Mouse (Mus musculus) forebrain, embryonic 15.5 days (tissue): Measurements from ENCODE around the gene Btbd6. TPM values are rescaled to one million over a fixed set of nuclear protein-coding genes. Genes with fewer than 3 reads are reported as not detected.
A peak's percentile ranks its signal among the peaks of the same experiment; 100 is the strongest.

Source experiments
- ATAC-seq: fragments of 200-750 bp; cut with Nextera tagmentation; replicated peaks from 2 replicates; pipeline ENCODE4 v1.8.0; 2017; ENCODE audit warnings: mild to moderate bottlenecking, moderate TSS enrichment, moderate library complexity
- H3K27ac ChIP-seq: fragments of 300-500 bp; sonication (generic); replicated peaks from 2 replicates; pipeline ENCODE4 v1.5.1; 2015; ENCODE audit warnings: mild to moderate bottlenecking, inconsistent platforms
- H3K27me3 ChIP-seq: fragments of 300-500 bp; sonication (generic); 2 replicates; pipeline ENCODE4 v1.6.1; 2015; ENCODE audit warnings: inconsistent platforms
- H3K36me3 ChIP-seq: fragments of 300-500 bp; sonication (generic); 2 replicates; pipeline ENCODE4 v1.6.1; 2015; ENCODE audit warnings: mild to moderate bottlenecking, inconsistent platforms
- H3K4me1 ChIP-seq: fragments of 300-500 bp; sonication (generic); 2 replicates; pipeline ENCODE4 v1.6.1; 2015; ENCODE audit warnings: inconsistent platforms
- H3K4me2 ChIP-seq: fragments of 300-500 bp; sonication (generic); replicated peaks from 2 replicates; pipeline ENCODE4 v1.6.1; 2015; ENCODE audit warnings: mild to moderate bottlenecking, inconsistent platforms
- H3K4me3 ChIP-seq: fragments of 300-500 bp; sonication (generic); 2 replicates; pipeline ENCODE4 v1.5.1; 2015; ENCODE audit warnings: mild to moderate bottlenecking, inconsistent platforms
- H3K9ac ChIP-seq: fragments of 300-500 bp; sonication (generic); replicated peaks from 2 replicates; pipeline ENCODE4 v1.6.1; 2015; ENCODE audit warnings: mild to moderate bottlenecking, inconsistent platforms
- H3K9me3 ChIP-seq: fragments of 300-500 bp; sonication (generic); 2 replicates; pipeline ENCODE4 v1.6.1; 2016; ENCODE audit warnings: inconsistent platforms
- WGBS: fragments of 180-500 bp; shearing (Covaris S2); methylation state at CpG from one replicate; pipeline ENCODE4 v1.1.7; 2015; ENCODE audit warnings: mixed read lengths; 5-methylcytosine and 5-hydroxymethylcytosine counted together
- polyA plus RNA-seq: library from polyadenylated mRNA; unstranded; fragments of >200 nt; fragmentation: Nextera tagmentation; extraction: Ambion mirVana; gene quantifications from 2 replicates; pipeline ENCODE4 v1.2.1, GENCODE M21; 2015

Gene Btbd6
- polyA plus RNA-seq, 1 experiment from 2014 or later, result 46.1 TPM

DNA sequence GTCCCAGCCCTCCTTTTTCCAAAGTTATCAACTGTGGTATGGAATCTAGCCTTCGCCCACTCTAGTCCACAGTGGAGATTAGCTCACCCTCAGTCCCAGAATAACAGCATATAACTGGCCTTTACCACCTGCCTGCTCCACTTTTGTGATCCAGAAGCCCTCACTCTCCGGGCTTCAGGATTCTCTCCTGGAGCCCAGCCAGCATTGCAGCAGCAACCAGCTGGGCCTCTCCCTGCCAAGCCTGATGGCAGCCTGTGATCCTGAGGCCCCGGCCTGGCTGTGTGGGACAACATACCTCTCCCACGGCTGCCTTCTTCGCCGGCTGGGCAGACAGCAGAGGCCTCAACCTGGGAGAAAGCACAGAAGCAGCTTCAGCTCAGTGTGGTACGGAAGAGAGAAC, 14.9 kb upstream of the Btbd6 start:
- no peak overlapping the region for H3K27ac ChIP-seq

DNA sequence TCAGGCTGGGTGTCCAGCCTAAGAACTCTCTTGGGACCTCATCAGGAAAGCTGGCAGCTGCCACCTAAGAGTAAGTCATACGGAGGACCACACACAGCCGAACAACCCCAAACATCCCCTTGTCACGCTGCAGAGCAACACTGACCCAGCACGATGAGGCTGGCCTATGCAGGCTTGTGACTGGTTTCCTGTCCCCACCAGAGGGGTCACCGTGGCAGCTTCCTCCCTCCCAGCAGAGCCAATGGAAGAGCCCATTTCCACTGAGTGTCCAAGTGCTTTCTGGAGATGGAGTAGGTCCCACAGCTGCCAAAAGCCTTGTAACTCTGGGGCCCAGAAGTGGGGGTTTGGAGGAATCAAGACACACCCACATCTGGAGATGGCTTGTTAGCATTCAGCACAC, 14.4 kb upstream of the Btbd6 start:
- WGBS, result 89% methylated on average over 5 of the region's 5 CpGs
- Histone ChIP-seq H3K27ac (no peak overlapping the region), H3K4me3 (no peak overlapping the region), H3K4me2 (no peak overlapping the region), H3K4me1 (no peaks in the 10 kb centered on the region), H3K9me3 (no peaks in the 10 kb centered on the region), H3K27me3 (no peaks in the 10 kb centered on the region), H3K9ac (no peak overlapping the region), H3K36me3 (peaks cover 75% of the 10 kb centered on the region)
- no peak for ATAC-seq

More for the DNA sequence above, 14.9 kb upstream of the Btbd6 start:
- no peak overlapping the region for H3K4me3 ChIP-seq
- ATAC-seq, result no peak
- no peaks in the 10 kb centered on the region for H3K4me1 ChIP-seq
- no peaks in the 10 kb centered on the region for H3K27me3 ChIP-seq
- 73% methylated on average over 7 of the region's 7 CpGs for WGBS
- peaks cover 72% of the 10 kb centered on the region for H3K36me3 ChIP-seq
- H3K9ac ChIP-seq, result no peak overlapping the region
- no peaks in the 10 kb centered on the region for H3K9me3 ChIP-seq
- H3K4me2 ChIP-seq, result no peak overlapping the region

DNA sequence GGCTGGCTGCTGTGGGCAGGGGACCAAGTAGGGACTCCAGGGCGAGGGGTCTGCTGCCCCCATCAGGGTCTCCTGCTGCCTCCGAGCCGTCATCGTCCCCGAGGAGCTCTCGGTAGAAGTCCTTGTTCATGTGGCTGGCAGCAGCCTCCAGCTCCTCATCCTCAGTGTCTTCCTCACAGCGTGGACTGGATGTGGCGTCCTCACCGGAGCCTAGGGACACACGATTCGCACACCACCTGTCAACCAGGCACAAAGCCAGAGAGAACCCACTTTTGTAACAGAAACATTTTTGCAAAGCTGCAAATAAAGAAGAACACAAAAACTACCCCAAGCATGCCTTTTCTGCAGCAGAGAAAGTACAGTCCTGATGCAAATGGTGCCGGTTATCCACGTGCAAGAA, 10.5 kb upstream of the Btbd6 start:
- Histone ChIP-seq H3K9ac (no peak overlapping the region), H3K4me1 (no peaks in the 10 kb centered on the region), H3K27me3 (no peaks in the 10 kb centered on the region), H3K4me3 (no peak overlapping the region), H3K9me3 (no peaks in the 10 kb centered on the region), H3K36me3 (peaks cover 97% of the 10 kb centered on the region), H3K27ac (no peak overlapping the region), H3K4me2 (no peak overlapping the region)
- no peak for ATAC-seq
- 83% methylated on average over 13 of the region's 13 CpGs for whole genome bisulfite sequencing

DNA sequence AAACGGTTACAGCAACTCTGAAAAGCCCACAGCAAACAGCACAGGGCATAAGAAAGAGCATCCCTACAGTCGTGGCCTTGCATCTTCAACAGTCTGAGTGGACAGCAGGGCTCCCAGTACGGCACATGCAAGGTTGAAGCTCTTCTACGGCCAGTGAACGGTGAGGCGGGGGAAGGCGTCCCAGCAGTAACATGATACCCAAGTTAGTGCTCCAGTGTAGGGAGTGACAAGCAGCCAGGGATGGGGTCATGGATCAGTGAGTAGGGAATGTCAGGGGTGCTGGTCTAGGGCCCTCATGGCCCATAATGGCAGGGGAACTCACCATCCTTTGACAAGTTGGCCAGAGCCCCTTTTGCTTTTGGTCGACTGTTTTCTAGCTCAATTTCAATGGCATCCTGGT, 7.3 kb upstream of the Btbd6 start:
- Histone ChIP-seq H3K9ac (no peak overlapping the region), H3K4me1 (no peaks in the 10 kb centered on the region), H3K27ac (no peak overlapping the region), H3K9me3 (no peaks in the 10 kb centered on the region), H3K4me2 (no peak overlapping the region), H3K27me3 (no peaks in the 10 kb centered on the region), H3K4me3 (no peak overlapping the region), H3K36me3 (peaks cover 93% of the 10 kb centered on the region)
- no peak for ATAC-seq
- WGBS, result 86% methylated on average over 8 of the region's 8 CpGs

DNA sequence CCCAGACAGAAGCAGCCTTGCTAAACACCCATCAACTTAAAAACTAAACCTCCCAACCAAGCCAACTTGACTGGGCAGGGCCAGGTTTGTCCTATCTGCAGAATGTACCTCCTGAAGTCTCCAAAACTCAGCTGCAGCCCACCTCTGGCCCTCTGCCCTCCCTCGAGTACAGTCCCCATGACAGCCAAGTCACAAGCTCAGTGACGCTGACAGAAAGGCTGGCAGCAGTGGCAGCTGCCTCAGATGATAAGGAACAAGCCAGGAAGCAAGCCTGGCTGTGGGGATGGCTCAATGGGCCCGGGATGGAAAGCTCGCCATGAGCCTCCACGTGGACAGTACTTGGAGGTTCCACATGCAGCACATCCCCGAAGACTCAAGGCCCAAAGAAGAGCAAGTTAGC, 6.7 kb upstream of the Btbd6 start:
- Histone ChIP-seq H3K36me3 (peaks cover 87% of the 10 kb centered on the region), H3K4me2 (no peak overlapping the region), H3K9ac (no peak overlapping the region), H3K27me3 (no peaks in the 10 kb centered on the region), H3K9me3 (no peaks in the 10 kb centered on the region), H3K4me1 (no peaks in the 10 kb centered on the region), H3K27ac (no peak overlapping the region), H3K4me3 (no peak overlapping the region)
- ATAC-seq, result no peak
- 90% methylated on average over 6 of the region's 6 CpGs for WGBS

DNA sequence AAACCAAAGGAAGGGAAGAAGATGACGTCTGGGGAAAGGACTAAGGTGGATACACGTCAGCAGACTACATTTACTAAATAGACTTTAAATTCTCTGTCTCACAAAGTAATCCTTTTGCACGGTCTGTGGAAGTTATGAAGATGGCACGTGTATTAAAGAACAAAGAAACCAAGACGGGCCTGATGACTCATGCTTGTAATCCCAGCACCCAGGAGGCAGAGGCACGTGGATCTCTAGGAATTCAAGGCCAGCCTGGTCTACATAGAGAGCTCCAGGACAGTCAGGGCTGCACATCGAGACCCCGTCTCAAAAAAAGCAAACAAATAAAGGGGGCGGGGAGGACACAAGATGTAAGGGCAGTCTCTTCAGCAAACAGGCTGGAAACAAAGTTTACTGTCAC, 1.5 kb upstream of the Btbd6 start:
- Histone ChIP-seq H3K27ac (no peak overlapping the region), H3K4me1 (peaks cover 24% of the 10 kb centered on the region), H3K36me3 (peaks cover 61% of the 10 kb centered on the region), H3K27me3 (no peaks in the 10 kb centered on the region), H3K9me3 (no peaks in the 10 kb centered on the region), H3K9ac (no peak overlapping the region), H3K4me2 (no peak overlapping the region), H3K4me3 (no peak overlapping the region)
- ATAC-seq, result no peak
- WGBS, result 89% methylated on average over 9 of the region's 9 CpGs

DNA sequence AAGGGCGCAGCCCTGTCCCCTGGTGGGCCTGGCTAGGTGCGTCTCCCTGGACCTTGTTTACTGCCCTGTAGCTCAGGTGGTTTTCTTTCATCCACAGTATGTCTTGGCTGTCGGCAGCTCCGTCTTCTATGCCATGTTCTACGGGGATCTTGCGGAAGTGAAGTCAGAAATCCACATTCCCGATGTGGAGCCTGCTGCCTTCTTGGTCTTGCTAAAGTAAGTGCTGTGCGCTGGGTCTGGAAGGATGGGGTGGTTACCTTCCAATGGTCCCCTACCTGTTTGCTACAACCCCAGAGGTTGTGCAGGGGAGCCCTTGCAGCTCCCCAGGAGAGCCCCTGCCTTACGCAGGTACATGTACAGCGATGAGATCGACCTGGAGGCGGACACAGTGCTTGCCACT, 874 bp downstream of the Btbd6 start:
- no peaks in the 10 kb centered on the region for H3K27me3 ChIP-seq
- peak overlapping the region; percentile 76 for H3K4me2 ChIP-seq
- WGBS, result 41% methylated on average over 12 of the region's 12 CpGs
- H3K9me3 ChIP-seq, result no peaks in the 10 kb centered on the region
- H3K36me3 ChIP-seq, result peaks cover 62% of the 10 kb centered on the region
- peak overlapping the region; percentile 94 for H3K27ac ChIP-seq
- H3K4me1 ChIP-seq, result peaks cover 24% of the 10 kb centered on the region
- no peak for ATAC-seq
- H3K9ac ChIP-seq, result peak overlapping the region; percentile 76
- peak overlapping the region; percentile 62 for H3K4me3 ChIP-seq

DNA sequence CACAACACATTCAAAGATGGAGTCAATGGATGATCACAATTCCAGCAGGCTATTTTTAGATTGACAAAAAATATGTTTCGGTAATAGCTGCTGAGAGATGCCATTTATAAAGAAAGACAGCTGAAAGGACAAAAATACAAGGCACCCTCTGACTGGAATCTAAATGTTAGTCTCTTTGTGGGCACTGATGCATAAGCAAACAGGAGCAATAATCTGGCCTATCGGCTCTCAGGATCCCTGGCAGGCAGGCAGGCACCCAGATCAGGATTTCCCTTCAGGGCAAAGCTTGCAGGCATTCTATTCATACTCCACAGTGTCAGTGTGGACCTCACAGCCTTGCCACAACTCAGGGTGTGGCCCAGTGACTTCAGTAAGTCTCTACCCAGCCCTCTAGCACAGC, 5.7 kb downstream of the Btbd6 start:
- Histone ChIP-seq H3K4me2 (no peak overlapping the region), H3K27ac (0 out of 2 replicates have a peak overlapping the region, but pooled peaks have one; percentile 0), H3K9ac (no peak overlapping the region), H3K36me3 (peaks cover 76% of the 10 kb centered on the region), H3K9me3 (no peaks in the 10 kb centered on the region), H3K4me3 (no peak overlapping the region), H3K27me3 (no peaks in the 10 kb centered on the region), H3K4me1 (peaks cover 14% of the 10 kb centered on the region)
- no peak for ATAC-seq
- 35% methylated on average over 2 of the region's 2 CpGs for WGBS

DNA sequence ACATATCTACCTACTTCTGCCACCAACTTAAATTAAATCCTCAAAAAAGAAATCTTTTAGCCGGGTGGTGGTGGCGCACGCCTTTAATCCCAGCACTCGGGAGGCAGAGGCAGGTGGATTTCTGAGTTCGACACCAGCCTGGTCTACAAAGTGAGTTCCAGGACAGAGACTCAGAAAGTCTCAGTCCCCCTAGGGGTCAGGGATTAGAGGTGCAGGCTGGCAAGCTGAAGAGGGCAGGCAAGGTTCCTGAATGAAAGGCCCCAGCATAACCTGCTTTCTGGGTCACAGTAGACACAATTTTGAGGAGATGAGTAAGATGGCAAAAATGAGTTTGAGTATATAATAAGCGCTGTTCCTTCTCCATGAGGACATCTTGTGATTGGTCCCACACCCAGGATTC, 9.1 kb downstream of the Btbd6 start:
- WGBS, result 93% methylated on average over 6 of the region's 6 CpGs
- ATAC-seq, result no peak
- peaks cover 54% of the 10 kb centered on the region for H3K36me3 ChIP-seq

DNA sequence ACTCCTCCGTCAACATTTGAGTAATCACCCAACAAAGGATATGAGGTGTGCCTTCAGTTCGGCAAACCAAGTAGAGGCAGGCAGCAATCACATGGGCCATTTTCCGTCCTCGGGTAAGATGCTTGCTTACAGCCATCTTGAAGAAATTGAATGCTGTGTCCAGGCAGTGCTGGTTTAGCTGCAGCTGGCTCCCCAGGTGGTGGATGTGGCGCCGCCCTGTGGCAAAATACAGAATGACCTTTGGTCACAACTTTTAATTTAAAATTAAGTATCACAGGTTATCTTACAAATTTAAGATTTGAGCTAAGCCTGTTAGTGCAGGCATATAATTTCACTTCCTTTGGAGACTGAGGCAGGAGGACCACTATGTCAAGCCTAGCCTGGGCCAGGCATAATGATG, 11.6 kb downstream of the Btbd6 start:
- 68% methylated on average over 6 of the region's 6 CpGs for WGBS
- Histone ChIP-seq H3K4me3 (no peak overlapping the region), H3K4me2 (no peak overlapping the region), H3K9ac (no peak overlapping the region), H3K36me3 (peaks cover 43% of the 10 kb centered on the region), H3K27me3 (no peaks in the 10 kb centered on the region), H3K4me1 (no peaks in the 10 kb centered on the region), H3K9me3 (no peaks in the 10 kb centered on the region), H3K27ac (no peak overlapping the region)
- no peak for ATAC-seq

More for the DNA sequence above, 9.1 kb downstream of the Btbd6 start:
- H3K4me2 ChIP-seq, result no peak overlapping the region
- H3K9me3 ChIP-seq, result no peaks in the 10 kb centered on the region
- H3K4me3 ChIP-seq, result no peak overlapping the region
- H3K4me1 ChIP-seq, result no peaks in the 10 kb centered on the region
- no peaks in the 10 kb centered on the region for H3K27me3 ChIP-seq
- H3K27ac ChIP-seq, result no peak overlapping the region
- no peak overlapping the region for H3K9ac ChIP-seq

DNA sequence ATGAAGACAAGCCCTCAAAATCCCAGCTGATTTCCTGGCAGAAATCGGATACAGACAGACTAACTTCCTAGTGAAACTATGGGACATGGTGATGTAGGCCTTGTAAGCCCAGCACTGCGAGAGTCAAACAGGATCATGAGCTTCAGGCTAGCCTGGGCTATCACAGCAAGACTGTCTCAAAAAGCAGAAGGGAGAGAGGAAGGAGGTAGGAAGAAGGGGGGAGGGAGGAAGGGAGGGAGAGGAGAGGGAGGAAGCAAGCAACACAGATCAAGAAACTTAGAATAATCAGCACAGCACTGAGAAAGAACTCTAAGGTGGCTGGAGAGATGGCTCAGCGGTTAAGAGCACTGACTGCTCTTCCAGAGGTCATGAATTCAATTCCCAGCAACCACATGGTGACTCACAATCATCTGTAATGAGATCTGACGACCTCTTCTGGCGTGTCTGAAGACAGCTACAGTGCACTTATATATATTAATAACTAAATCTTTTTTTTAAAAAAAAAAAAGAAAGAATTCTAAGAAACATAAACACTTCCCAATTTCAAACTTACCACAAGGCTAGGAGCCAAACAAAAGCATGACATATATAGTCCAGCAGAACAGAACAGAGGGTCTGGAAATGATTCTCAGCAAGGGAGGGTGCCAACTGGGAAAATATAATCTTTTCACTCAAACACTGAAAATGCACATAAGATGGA, 14.6 kb downstream of the Btbd6 start:
- no peaks in the 10 kb centered on the region for H3K4me1 ChIP-seq
- H3K9ac ChIP-seq, result no peak overlapping the region
- no peak overlapping the region for H3K4me3 ChIP-seq
- peaks cover 27% of the 10 kb centered on the region for H3K36me3 ChIP-seq
- WGBS, result 91% methylated on average over 5 of the region's 5 CpGs
- H3K27ac ChIP-seq, result no peak overlapping the region
- no peaks in the 10 kb centered on the region for H3K9me3 ChIP-seq
- no peak for ATAC-seq
- H3K4me2 ChIP-seq, result no peak overlapping the region
- H3K27me3 ChIP-seq, result no peaks in the 10 kb centered on the region

DNA sequence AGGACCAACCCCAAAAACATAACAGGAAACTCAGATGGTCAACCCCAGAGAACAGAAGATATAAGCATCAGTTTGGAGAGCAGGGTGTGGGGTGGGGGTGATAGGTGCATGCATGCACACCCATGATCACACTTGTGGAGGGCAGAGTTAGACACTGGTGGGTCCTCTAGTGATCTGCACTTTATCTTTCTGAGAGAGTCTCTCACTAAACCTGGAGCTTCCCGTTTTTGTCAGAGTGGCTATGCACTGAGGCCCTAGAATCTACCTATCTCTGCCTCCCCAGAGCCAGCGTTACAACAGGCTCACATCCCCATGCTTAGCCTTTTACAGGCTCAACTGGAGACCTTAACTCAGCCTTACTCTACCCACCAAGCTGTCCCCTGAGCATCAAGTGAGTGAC, 15.2 kb downstream of the Btbd6 start:
- Histone ChIP-seq H3K9me3 (no peaks in the 10 kb centered on the region), H3K27ac (no peak overlapping the region), H3K9ac (no peak overlapping the region), H3K4me2 (no peak overlapping the region), H3K27me3 (no peaks in the 10 kb centered on the region), H3K4me1 (no peaks in the 10 kb centered on the region), H3K36me3 (peaks cover 22% of the 10 kb centered on the region), H3K4me3 (no peak overlapping the region)
- WGBS, result 92% methylated on average over 2 of the region's 2 CpGs
- no peak for ATAC-seq

DNA sequence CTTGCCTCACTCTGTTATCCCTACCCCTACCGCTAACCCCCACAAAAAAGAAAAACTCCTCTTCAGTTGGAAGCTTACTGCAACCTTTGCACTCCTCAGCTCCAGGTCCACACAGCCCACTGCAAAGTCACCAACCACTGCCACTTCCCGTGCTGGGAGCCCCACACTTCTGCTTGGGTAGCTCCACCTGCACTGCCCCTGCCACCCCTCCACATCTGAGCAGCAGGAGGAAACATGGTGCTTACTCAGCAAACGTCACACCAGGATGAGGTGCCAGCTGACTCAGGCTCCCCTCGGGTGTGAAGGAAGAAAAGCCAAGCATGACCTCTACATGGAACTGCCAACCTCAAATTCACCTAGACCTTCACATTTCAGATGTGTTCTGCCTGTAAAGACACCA, 17.9 kb downstream of the Btbd6 start:
- Histone ChIP-seq H3K9ac (no peak overlapping the region), H3K27me3 (no peaks in the 10 kb centered on the region), H3K4me1 (peaks cover 11% of the 10 kb centered on the region), H3K4me2 (no peak overlapping the region), H3K36me3 (peaks cover 7% of the 10 kb centered on the region), H3K9me3 (no peaks in the 10 kb centered on the region), H3K27ac (no peak overlapping the region), H3K4me3 (no peak overlapping the region)
- ATAC-seq, result no peak
- 80% methylated on average over 4 of the region's 4 CpGs for WGBS
